Mouse (Mus musculus) frontal cortex, adult 2 months (tissue): ENCODE measurements around the gene Primpol. TPM values are rescaled to one million over a fixed set of nuclear protein-coding genes. Genes with fewer than 3 reads are reported as not detected.
"Not testable (repeated sequence)": the region's sequence is repeated elsewhere in the genome, so short reads cannot be mapped to it uniquely, and the experiment has no call there.

Source experiments
- DNase-seq, 2 experiments: peaks; one replicate each; pipeline ENCODE4 v3.0.0; 2022; ENCODE audit warnings: low spot score in 1 of 2; ENCODE audit errors: extremely low spot score in 1 of 2
- polyA plus RNA-seq: library from polyadenylated mRNA; depleted of rRNA; stranded (reverse); fragments of >200 nt; gene quantifications from 2 replicates; pipeline ENCODE4 v1.2.3, GENCODE M21; 2012

Primpol gene
- polyA plus RNA-seq, 1 experiment, result 2.4 TPM

DNA sequence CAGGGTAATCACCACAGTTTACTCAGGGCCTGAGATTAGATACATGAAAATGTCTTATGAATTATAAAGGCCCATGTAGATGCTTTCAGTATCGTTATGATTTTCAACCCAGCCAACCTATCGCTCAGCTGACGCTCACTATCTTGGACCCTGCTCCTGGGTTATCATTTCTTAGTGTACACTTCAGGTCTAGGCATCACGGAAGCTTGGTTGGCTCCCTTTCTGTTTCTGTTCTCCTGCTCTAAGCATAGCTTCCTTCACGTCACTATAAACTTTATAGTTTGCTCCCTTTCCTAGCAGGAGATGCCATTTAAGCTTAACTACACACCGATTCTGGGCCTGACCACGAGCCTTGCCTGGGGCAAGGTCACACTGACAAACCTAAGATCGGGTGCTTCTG lies 5.5 kb downstream of the Primpol start:
- DNase-seq, result no peak

DNA sequence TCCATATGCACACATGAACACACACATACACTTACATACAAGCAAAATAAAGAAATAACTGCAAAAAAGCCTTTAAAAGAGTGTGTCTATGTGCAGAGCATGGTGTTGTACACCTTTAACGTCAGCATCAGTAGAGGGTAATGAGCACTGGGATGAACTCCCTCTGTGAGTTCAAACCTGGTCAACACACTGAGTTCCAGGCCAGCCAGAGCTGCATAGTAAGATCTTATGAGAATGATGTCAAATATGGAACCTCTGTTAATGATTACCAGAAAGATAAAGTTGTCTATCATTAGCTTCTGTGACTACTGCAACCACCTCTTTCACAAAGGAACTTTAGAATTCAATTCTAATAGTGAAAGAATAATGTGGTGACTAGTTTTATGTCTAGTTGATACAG lies 10.1 kb downstream of the Primpol start:
- DNase-seq, result no peak

- no peak for DNase-seq
These were observed 13.4 kb downstream of the Primpol start for GRCm38 (mm10) chr8:46603587-46603986.

DNA sequence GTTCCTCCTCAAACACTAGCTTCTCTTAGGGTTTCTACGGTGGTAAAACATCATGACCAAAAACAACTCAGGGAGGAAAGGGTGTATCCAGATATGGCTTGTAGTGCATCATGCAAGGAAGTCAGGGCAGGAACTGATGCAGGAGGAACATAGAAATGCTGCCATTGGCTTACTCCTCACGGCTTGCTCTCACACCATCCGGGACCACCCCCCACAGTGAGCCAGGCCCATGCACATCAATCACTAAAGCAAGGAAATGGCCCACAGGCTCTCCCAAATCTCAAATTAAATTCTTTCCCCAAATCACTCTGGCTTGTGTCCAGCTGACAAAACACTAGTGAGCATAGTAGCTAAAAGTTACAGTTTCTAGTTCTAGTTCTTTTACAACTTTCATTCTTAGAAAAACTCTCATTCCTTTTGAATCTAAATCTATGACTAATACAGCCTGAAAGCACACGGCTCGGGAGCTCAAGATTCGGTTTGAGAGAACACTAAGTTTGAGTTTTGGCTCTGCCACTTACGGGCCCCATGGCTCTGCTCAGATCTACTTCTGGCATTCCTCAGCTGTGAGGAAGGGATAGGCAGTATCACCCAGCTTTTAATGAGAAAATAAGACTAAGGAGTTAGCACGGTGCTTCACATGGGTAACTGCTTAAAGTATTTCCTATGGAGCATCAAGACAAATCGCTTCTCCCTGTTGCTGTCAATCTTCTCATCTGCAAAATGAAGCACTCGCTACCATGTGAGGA lies 15.9 kb downstream of the Primpol start:
- no peak for DNase-seq

DNA sequence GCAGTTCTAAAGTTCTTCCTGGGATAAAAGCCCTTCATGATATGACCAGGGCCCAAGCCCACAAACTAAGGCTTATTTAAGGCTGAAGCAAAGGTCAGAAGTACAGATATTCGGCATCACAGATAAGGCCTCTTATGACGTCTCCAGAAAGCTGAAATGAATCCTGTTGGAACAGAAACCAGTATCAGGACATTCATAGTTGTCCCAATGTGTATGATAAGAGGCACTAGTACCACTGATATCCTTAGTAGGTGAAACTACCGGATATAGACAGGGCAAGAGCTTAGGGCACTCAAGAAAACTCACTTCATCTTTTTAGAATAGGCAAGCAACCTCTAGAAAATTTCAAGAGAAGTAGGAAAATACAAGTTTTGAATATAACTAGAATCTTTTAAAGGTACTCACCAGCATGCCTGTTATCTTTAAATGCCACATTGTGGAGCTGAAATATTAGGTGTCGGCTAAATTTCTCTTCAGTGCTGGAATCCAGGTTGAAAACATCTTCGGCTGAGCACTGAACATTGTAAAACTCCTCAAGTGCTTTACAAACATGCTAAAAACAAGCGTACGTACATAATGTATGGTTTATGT lies 17.6 kb downstream of the Primpol start:
- DNase-seq, result no peak

DNA sequence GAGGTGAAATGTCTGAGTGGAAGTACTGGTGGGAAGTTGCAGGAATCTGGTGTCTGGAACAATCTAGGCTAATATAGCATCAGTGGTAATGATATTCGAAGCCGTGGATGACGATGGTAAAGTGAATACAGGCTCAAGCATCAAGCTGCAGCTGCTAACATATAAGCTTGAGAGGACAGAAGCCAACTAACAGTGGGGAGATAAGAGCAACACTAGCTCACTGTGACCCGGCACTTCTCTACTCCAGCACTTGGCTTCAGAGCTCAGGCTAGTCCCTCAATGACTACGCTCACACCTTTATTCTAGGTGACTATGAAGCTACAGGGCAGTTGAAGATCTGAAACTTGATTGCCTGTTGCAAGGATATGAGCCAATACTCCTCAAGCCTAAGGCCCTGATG lies 18.3 kb downstream of the Primpol start:
- no peak for DNase-seq

DNA sequence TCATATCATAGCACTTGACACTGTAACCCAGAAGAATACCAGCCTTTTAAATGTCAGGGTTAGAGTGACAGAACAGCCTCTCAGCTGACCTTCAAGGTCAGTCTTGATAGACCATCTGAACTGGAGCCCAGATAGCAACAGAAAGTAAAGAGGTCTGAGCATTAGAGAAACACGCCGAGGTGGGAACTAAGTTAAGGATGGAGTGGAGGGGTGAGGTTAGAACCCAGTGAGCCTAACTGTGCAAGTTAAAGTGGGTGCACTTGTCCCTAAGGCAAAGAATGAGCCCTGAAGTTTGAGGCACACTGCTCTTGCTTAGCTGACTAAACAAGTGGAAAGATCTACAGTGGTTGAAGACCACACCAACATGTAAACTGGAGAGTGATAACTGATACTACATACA lies 18.9 kb downstream of the Primpol start:
- DNase-seq, result no peak

GRCm38 (mm10) chr8:46597411-46597810 lies 19.6 kb downstream of the Primpol start:
- DNase-seq, result no peak

DNA sequence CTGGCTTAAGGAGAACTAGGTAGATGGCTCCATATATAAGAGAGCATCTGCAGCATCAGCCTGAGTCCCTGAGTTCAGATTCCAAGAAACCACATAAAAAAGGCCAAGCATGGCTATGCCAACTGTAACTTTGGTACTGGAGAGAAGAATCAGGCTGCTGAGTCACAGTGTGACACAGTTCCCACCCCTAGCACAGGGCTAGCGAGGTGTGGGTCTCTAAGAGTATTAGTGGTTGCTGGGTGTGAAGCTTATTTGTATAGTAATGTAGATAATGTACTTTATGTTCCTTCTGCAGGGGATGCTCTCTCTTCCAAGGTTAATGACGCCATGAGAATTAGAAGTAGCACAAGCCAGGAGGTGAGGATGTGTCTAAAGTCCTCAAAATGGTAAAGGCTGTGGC lies 20.5 kb downstream of the Primpol start:
- no peak for DNase-seq

- no peak for DNase-seq
These were observed 21.4 kb downstream of the Primpol start for GRCm38 (mm10) chr8:46595593-46595992.

DNA sequence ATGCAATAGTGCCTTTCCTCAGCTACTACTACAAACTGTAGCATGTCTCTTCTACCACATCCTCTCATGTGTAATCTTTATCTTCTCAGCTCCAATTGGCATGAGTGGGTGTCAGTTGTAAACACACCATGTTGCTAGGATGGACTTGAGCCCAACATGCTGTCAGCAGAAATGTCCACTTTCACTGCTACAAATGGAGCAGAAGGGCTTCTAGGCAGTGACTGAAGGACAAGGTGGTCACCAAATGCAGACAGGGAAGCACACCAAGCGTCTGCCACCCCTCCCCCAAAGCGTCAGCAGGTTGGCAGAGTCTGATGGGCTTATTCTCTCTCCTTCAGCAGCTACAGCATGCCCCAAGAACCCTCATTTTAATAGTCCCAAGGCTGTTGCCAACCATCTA lies 23.2 kb downstream of the Primpol start:
- no peak for DNase-seq

DNA sequence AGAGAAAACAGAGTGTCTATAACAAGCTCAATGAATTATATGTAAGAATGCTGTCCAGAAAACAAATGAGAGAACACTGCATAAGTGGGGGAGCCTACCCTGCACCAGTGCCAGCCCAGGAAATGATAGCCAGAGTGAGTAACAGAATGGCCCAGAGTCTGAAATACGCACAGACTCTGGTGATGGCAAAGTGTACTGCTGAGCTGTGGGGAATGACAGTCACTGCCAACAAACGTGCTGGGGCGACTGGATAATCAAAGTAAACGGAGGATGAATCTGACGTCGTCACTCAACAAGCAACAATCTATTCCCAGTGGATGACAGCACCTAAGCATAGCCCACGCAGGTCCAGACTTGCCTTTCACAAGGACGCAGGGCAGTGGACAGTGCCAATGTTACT lies 23.9 kb downstream of the Primpol start:
- DNase-seq, result no peak

- no peak for DNase-seq
These were observed 28.3 kb downstream of the Primpol start for GRCm38 (mm10) chr8:46588663-46589062.

- no peak for DNase-seq
These were observed 29.1 kb downstream of the Primpol start for GRCm38 (mm10) chr8:46587911-46588310.

- DNase-seq, result no peak
These were observed 31.4 kb downstream of the Primpol start for GRCm38 (mm10) chr8:46585576-46585975.

DNA sequence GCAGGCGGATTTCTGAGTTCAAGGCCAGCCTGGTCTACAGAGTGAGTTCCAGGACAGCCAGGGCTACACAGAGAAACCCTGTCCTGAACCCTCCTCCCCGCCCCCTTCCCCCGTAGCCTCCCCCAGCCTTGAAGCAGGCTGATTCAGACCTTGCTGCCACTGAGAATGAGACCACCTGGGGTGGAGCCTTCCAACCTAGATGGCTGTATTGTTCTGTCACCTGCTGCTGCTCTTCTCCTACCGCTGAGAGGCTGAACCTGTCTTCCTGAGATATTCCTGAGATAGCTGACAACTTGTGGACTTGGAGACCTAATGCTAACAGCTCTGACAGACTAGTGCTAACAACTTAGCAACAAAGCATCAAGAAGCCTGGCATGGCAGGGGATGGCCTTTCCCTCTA lies 32.7 kb downstream of the Primpol start:
- DNase-seq, result not testable (repeated sequence)

GRCm38 (mm10) chr8:46578794-46579193 lies 38.2 kb downstream of the Primpol start:
- DNase-seq, result no peak

GRCm38 (mm10) chr8:46573964-46574363 lies 43.0 kb downstream of the Primpol start:
- no peak for DNase-seq

DNA sequence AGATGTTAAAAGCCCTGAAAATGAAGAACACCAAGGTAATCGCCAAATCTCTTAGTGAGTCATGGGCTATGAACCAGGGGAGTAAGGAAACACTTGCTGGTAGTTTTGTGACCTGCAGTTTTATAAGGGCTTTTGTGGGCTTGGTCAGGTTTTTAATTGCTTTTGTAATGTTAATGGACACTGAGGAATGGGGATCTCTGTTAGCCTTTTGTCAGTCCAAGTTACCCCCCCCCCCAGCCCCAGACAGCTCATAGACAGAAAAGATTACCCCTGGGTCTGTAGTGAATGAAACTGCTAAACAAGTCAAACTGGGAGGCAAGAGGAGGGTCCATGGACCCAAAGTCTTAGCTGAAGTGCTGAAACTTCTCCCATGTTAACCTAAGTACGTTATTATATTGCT lies 43.6 kb downstream of the Primpol start:
- DNase-seq, result no peak

DNA sequence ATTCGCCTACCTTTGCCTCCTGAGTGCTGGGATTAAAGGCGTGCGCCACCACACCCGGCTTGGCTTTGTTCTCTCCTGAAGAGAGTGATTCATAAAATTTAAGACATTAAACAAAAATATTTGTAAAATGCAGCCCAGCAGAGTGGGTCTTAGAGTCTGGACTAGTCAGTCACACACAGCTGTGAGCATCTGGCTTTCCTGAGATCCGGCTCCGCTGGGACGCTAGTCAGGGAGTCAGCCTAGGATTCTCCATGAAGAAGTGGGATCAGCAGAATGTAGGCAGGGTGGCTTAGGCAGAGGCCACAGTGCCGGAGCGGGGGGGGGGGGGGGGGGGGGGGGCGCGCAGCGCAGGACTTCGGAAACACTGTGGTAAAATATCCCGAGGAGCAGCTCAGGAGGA lies 46.3 kb downstream of the Primpol start:
- DNase-seq, result no peak

DNA sequence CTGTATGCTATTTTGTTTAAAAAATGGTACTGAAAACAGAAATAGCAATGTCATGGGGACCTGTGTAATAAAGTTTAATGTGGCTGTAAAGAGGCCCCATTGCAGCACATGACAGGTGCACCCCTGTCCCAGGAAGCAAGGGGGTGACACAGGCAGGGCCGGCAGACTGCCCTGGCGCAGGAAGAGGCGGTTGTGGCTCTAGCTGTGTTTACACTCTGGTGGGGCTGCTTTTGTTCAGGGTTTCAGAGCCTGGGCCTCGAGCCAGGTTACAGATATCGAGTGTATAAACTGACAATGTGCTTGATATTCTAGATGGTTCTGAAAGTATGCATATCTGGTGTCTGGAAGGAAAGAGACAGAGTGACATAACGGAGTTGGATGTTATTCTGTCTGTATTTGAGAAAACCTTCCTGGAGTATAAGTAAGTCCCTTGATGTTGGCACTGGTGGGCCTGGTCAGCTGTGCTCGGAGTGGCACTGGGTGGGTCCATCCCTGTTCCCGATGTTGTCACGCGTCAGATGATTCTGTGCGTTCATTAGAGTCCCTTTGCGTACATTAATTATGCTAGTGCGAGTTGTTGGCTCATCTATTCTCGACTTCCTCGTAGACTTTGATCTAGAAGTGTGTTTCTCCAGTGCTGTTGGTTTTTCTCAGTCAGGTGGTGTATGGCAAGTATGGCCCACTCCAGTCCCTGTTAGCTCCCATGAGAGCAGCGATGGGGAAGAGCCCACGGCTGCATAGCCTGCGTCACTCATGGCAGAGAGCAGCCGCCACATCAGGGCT lies 47.2 kb downstream of the Primpol start:
- no peak for DNase-seq

DNA sequence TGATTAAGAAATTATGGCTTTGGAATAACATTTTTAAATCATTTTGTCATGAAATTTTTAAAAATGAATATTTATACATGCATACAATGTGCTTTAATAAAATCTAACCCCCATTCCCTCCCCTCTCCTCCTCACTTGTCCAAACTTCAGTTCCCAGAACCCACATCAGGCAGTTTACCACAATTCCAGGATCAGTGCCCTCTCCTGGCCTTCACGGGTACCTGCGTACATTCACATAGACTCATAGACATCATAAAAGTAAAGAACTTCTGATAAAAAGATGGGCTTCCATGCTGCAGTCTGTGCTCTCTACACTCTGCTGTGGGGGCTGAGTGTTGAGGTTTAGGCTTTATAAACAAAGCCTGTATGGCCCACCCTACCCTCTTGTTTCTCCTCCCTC lies 48.1 kb downstream of the Primpol start:
- DNase-seq, result no peak
